In genomic region chr14:20737306-20737705, GRCm38 (mm10) we compare ENCODE assay signal across 8 mouse cellular contexts. TPM values are rescaled to one million over a fixed set of nuclear protein-coding genes. Genes with fewer than 3 reads are reported as not detected.
DNase-seq lines count a peak whose midpoint lies in the region; ATAC-seq and TF ChIP-seq lines count a peak whose summit lies in the region.

No protein-coding gene starts in this region.

- H3K4me2 ChIP-seq in midbrain, embryonic 14.5 days (ENCODE audit: low read length), result no peak overlapping the region
- H3K4me2 ChIP-seq in midbrain, embryonic 15.5 days, result no peak overlapping the region
- no peak overlapping the region for H3K4me2 ChIP-seq in heart, postnatal 0 days (ENCODE audit: low read depth, low read length)
- peak overlapping the region; percentile 37 for H3K4me2 ChIP-seq in liver, embryonic 13.5 days

- no peak overlapping the region for H3K9ac ChIP-seq in midbrain, embryonic 14.5 days (replicated peaks; ENCODE audit: low read length)
- H3K9ac ChIP-seq in midbrain, embryonic 15.5 days, result no peak overlapping the region
- H3K9ac ChIP-seq in heart, postnatal 0 days (replicated peaks; ENCODE audit: low read depth, low read length), result no peak overlapping the region
- H3K9ac ChIP-seq in liver, embryonic 13.5 days, result peak overlapping the region; percentile 24; the same call in 1 of the 2 replicates

- no peaks in the 10 kb centered on the region for H3K27me3 ChIP-seq in midbrain, embryonic 14.5 days (ENCODE audit: control insufficient read depth, insufficient read depth, low read length)
- no peaks in the 10 kb centered on the region for H3K27me3 ChIP-seq in midbrain, embryonic 15.5 days (replicated peaks)
- H3K27me3 ChIP-seq in heart, postnatal 0 days (ENCODE audit: control insufficient read depth, insufficient read depth, low read length), result no peaks in the 10 kb centered on the region
- H3K27me3 ChIP-seq in liver, embryonic 13.5 days, result no peaks in the 10 kb centered on the region

- H3K9me3 ChIP-seq in midbrain, embryonic 14.5 days (ENCODE audit: control insufficient read depth, low read length), result no peaks in the 10 kb centered on the region
- H3K9me3 ChIP-seq in midbrain, embryonic 15.5 days, result no peaks in the 10 kb centered on the region
- H3K9me3 ChIP-seq in heart, postnatal 0 days (replicated peaks; ENCODE audit: control insufficient read depth, low read length), result no peaks in the 10 kb centered on the region
- no peaks in the 10 kb centered on the region for H3K9me3 ChIP-seq in liver, embryonic 13.5 days (replicated peaks)

- TF ChIP-seq EP300 in heart, postnatal 0 days (IDR thresholded peaks at IDR 0.05; ENCODE audit: low read depth), result no peak

- H3K36me3 ChIP-seq in midbrain, embryonic 14.5 days (ENCODE audit: control insufficient read depth, insufficient read depth, low read length), result peaks cover 53% of the 10 kb centered on the region
- H3K36me3 ChIP-seq in midbrain, embryonic 15.5 days (replicated peaks), result peaks cover 6% of the 10 kb centered on the region
- peaks cover 57% of the 10 kb centered on the region for H3K36me3 ChIP-seq in heart, postnatal 0 days (replicated peaks; ENCODE audit: control insufficient read depth, insufficient read depth, low read length)
- H3K36me3 ChIP-seq in liver, embryonic 13.5 days, result peaks cover 53% of the 10 kb centered on the region

- WGBS in midbrain, embryonic 14.5 days, result 37% methylated on average over 14 of the region's 14 CpGs
- WGBS in midbrain, embryonic 15.5 days, result 44% methylated on average over 14 of the region's 14 CpGs
- WGBS in heart, postnatal 0 days, result 17% methylated on average over 14 of the region's 14 CpGs
- WGBS in liver, embryonic 13.5 days (ENCODE audit: insufficient replicate concordance), result 44% methylated on average over 14 of the region's 14 CpGs

- DNase-seq in midbrain, embryonic 14.5 days, result peak; percentile 57
- peak; percentile 81 for DNase-seq in WW6 (ENCODE audit: low read depth, low spot score)
- DNase-seq in heart, postnatal 0 days (ENCODE audit: low spot score), result peak; percentile 58
- peak; percentile 61 for DNase-seq in liver, embryonic 13.5 days
- peak; percentile 29 for DNase-seq in retina, postnatal 7 days (ENCODE audit: low read depth, low spot score)
- DNase-seq in frontal cortex, postnatal 25 days (ENCODE audit: low spot score in 2 of 2), result no peak

- no peak overlapping the region for H3K4me3 ChIP-seq in midbrain, embryonic 14.5 days (replicated peaks; ENCODE audit: low read depth, low read length)
- no peak overlapping the region for H3K4me3 ChIP-seq in midbrain, embryonic 15.5 days
- no peak overlapping the region for H3K4me3 ChIP-seq in heart, postnatal 0 days (ENCODE audit: low read depth, low read length)
- peak overlapping the region; percentile 9; the same call in 1 of the 2 replicates for H3K4me3 ChIP-seq in liver, embryonic 13.5 days (replicated peaks)

- peaks cover 7% of the 10 kb centered on the region for H3K4me1 ChIP-seq in midbrain, embryonic 14.5 days (ENCODE audit: control insufficient read depth, insufficient read depth, low read length)
- peaks cover 11% of the 10 kb centered on the region for H3K4me1 ChIP-seq in midbrain, embryonic 15.5 days
- peaks cover 20% of the 10 kb centered on the region for H3K4me1 ChIP-seq in heart, postnatal 0 days (ENCODE audit: control insufficient read depth, insufficient read depth)
- peaks cover 46% of the 10 kb centered on the region for H3K4me1 ChIP-seq in liver, embryonic 13.5 days (replicated peaks)

- ATAC-seq in midbrain, embryonic 14.5 days (ENCODE audit: low FRiP score, low TSS enrichment), result no peak
- ATAC-seq in midbrain, embryonic 15.5 days (replicated peaks), result no peak
- ATAC-seq in common myeloid progenitor, adult 5-6 weeks (replicated peaks; ENCODE audit: low read depth, poor library complexity, severe bottlenecking), result peak; percentile 53
- peak; percentile 20; the same call in 1 of the 2 replicates for ATAC-seq in heart, postnatal 0 days (ENCODE audit: insufficient read depth, low read depth)
- no peak for ATAC-seq in liver, embryonic 13.5 days (ENCODE audit: low read depth)

- peak; percentile 80 for TF ChIP-seq CTCF in heart, postnatal 0 days (IDR thresholded peaks at IDR 0.05; ENCODE audit: low read depth)

- no peak overlapping the region for H3K27ac ChIP-seq in midbrain, embryonic 14.5 days (replicated peaks; ENCODE audit: low read depth, low read length)
- H3K27ac ChIP-seq in midbrain, embryonic 15.5 days, result no peak overlapping the region
- no peak overlapping the region for H3K27ac ChIP-seq in heart, postnatal 0 days (ENCODE audit: low read depth)
- H3K27ac ChIP-seq in liver, embryonic 13.5 days, result peak overlapping the region; percentile 50; the same call in 1 of the 2 replicates

RNA-seq across cellular contexts. Expression of gene Ndst2, which starts 2.9 kb away (rescaled TPM):
- polyA plus RNA-seq in midbrain, embryonic 14.5 days (2014; fragmentation: Nextera tagmentation; extraction: Ambion mirVana), result 14.5 and 20.5 TPM in 2 replicates
- 19.4 and 19.9 TPM in 2 replicates for polyA plus RNA-seq in midbrain, embryonic 15.5 days (2015; fragmentation: Nextera tagmentation; extraction: Ambion mirVana)
- total RNA-seq in common myeloid progenitor, adult 5-6 weeks (2017), result 11.6 and 13.4 TPM in 2 replicates
- total RNA-seq in heart, postnatal 0 days (2014; rRNA removed; ENCODE audit: low replicate concordance), result 8.0 and 20.3 TPM in 2 replicates
- polyA plus RNA-seq in heart, postnatal 0 days (2015; fragmentation: Nextera tagmentation; extraction: Ambion mirVana), result 7.8 and 8.5 TPM in 2 replicates
- polyA plus RNA-seq in liver, embryonic 13.5 days (2015; fragmentation: Nextera tagmentation; extraction: Ambion mirVana), result 14.2 and 16.6 TPM in 2 replicates

RNA-seq across cellular contexts. Expression of gene Zswim8, which starts 30.0 kb away (rescaled TPM):
- polyA plus RNA-seq in midbrain, embryonic 14.5 days (2014; fragmentation: Nextera tagmentation; extraction: Ambion mirVana), result 47.7 and 57.3 TPM in 2 replicates
- 56.5 and 57.8 TPM in 2 replicates for polyA plus RNA-seq in midbrain, embryonic 15.5 days (2015; fragmentation: Nextera tagmentation; extraction: Ambion mirVana)
- total RNA-seq in common myeloid progenitor, adult 5-6 weeks (2017), result 7.9 and 17.6 TPM in 2 replicates
- total RNA-seq in heart, postnatal 0 days (2014; rRNA removed; ENCODE audit: low replicate concordance), result 60.1 and 78.8 TPM in 2 replicates
- polyA plus RNA-seq in heart, postnatal 0 days (2015; fragmentation: Nextera tagmentation; extraction: Ambion mirVana), result 11.6 and 14.2 TPM in 2 replicates
- 4.0 and 4.6 TPM in 2 replicates for polyA plus RNA-seq in liver, embryonic 13.5 days (2015; fragmentation: Nextera tagmentation; extraction: Ambion mirVana)

RNA-seq across cellular contexts. Expression of gene Chchd1, which starts 34.5 kb away (rescaled TPM):
- 188 and 214 TPM in 2 replicates for polyA plus RNA-seq in midbrain, embryonic 14.5 days (2014; fragmentation: Nextera tagmentation; extraction: Ambion mirVana)
- polyA plus RNA-seq in midbrain, embryonic 15.5 days (2015; fragmentation: Nextera tagmentation; extraction: Ambion mirVana), result 153 and 165 TPM in 2 replicates
- 100 and 114 TPM in 2 replicates for total RNA-seq in common myeloid progenitor, adult 5-6 weeks (2017)
- 159 and 181 TPM in 2 replicates for total RNA-seq in heart, postnatal 0 days (2014; rRNA removed; ENCODE audit: low replicate concordance)
- polyA plus RNA-seq in heart, postnatal 0 days (2015; fragmentation: Nextera tagmentation; extraction: Ambion mirVana), result 243 and 251 TPM in 2 replicates
- 133 and 150 TPM in 2 replicates for polyA plus RNA-seq in liver, embryonic 13.5 days (2015; fragmentation: Nextera tagmentation; extraction: Ambion mirVana)

RNA-seq across cellular contexts. Expression of gene Fut11, which starts 42.5 kb away (rescaled TPM):
- 17.9 and 22.2 TPM in 2 replicates for polyA plus RNA-seq in midbrain, embryonic 14.5 days (2014; fragmentation: Nextera tagmentation; extraction: Ambion mirVana)
- 30.0 and 30.7 TPM in 2 replicates for polyA plus RNA-seq in midbrain, embryonic 15.5 days (2015; fragmentation: Nextera tagmentation; extraction: Ambion mirVana)
- total RNA-seq in common myeloid progenitor, adult 5-6 weeks (2017), result 6.2 and 9.5 TPM in 2 replicates
- total RNA-seq in heart, postnatal 0 days (2014; rRNA removed; ENCODE audit: low replicate concordance), result 11.1 and 14.2 TPM in 2 replicates
- polyA plus RNA-seq in heart, postnatal 0 days (2015; fragmentation: Nextera tagmentation; extraction: Ambion mirVana), result 11.4 and 11.9 TPM in 2 replicates
- 6.5 and 7.3 TPM in 2 replicates for polyA plus RNA-seq in liver, embryonic 13.5 days (2015; fragmentation: Nextera tagmentation; extraction: Ambion mirVana)

RNA-seq across cellular contexts. Expression of gene Camk2g, which starts 56.6 kb away (rescaled TPM):
- polyA plus RNA-seq in midbrain, embryonic 14.5 days (2014; fragmentation: Nextera tagmentation; extraction: Ambion mirVana), result 122 and 129 TPM in 2 replicates
- 140 and 144 TPM in 2 replicates for polyA plus RNA-seq in midbrain, embryonic 15.5 days (2015; fragmentation: Nextera tagmentation; extraction: Ambion mirVana)
- total RNA-seq in common myeloid progenitor, adult 5-6 weeks (2017), result 46.7 and 57.4 TPM in 2 replicates
- total RNA-seq in heart, postnatal 0 days (2014; rRNA removed; ENCODE audit: low replicate concordance), result 74.5 and 107 TPM in 2 replicates
- 60.8 and 72.5 TPM in 2 replicates for polyA plus RNA-seq in heart, postnatal 0 days (2015; fragmentation: Nextera tagmentation; extraction: Ambion mirVana)
- polyA plus RNA-seq in liver, embryonic 13.5 days (2015; fragmentation: Nextera tagmentation; extraction: Ambion mirVana), result 10.6 and 10.7 TPM in 2 replicates

Comparison
In these comparisons a context has a peak if more than half of its experiments do, and no peak if none do; other contexts are left out.
1. ATAC-seq: peak in common myeloid progenitor, adult 5-6 weeks (single experiment) and heart, postnatal 0 days (single experiment); none in midbrain, embryonic 14.5 days (single experiment), midbrain, embryonic 15.5 days (single experiment) and liver, embryonic 13.5 days (single experiment).
2. DNase-seq: peak in midbrain, embryonic 14.5 days (single experiment), WW6 (single experiment), heart, postnatal 0 days (single experiment), liver, embryonic 13.5 days (single experiment) and retina, postnatal 7 days (single experiment); none in frontal cortex, postnatal 25 days (0 of 2).